ENCODE assay signal across 23 mouse cellular contexts in genomic region chr14:102942222-102942843, GRCm38 (mm10). TPM values are rescaled to one million over a fixed set of nuclear protein-coding genes. Genes with fewer than 3 reads are reported as not detected.
DNase-seq lines count a peak whose midpoint lies in the region; ATAC-seq and TF ChIP-seq lines count a peak whose summit lies in the region.
"Had no signal": no experiment of that assay in that cellular context is flagged by ENCODE, and none has a peak within 500 bp of the region (broad histone marks: within the 10 kb centered on the region; RNA-seq: fewer than 3 reads in every experiment).

No protein-coding gene starts in this region.

- H3K4me3 ChIP-seq in spleen, adult 2 months (ENCODE audit: extremely low read depth, insufficient read depth, insufficient read length) = no peak overlapping the region
- H3K4me3 ChIP-seq: embryonic facial prominence, embryonic 12.5 days; forebrain, embryonic 15.5 days; gastrocnemius, adult 2 months; hindbrain, embryonic 12.5 days had no signal

- no peak for TF ChIP-seq POLR2A in spleen, adult 2 months (IDR thresholded peaks at IDR 0.05; ENCODE audit: low read depth, low read length)

- no peaks in the 10 kb centered on the region for H3K36me3 ChIP-seq in spleen, adult 2 months (ENCODE audit: control insufficient read depth, insufficient read depth, low read length)
- H3K36me3 ChIP-seq: embryonic facial prominence, embryonic 12.5 days; forebrain, embryonic 15.5 days; hindbrain, embryonic 12.5 days had no signal

- TF ChIP-seq CTCF in spleen, adult 2 months (IDR thresholded peaks at IDR 0.05; ENCODE audit: extremely low read depth, insufficient read depth, insufficient read length, insufficient replicate concordance) = no peak
- no peak for TF ChIP-seq CTCF in Patski (IDR thresholded peaks at IDR 0.05)

- 5% methylated on average over 2 of the region's 2 CpGs for WGBS in spleen, adult 2 months

- in situ Hi-C loops in Patski (cut with MboI; ENCODE audit: low pct_unique_long_range_greater_than_20kb) = no loop called here

- CTCF ChIA-PET in Patski (lab: Charles Lee) = interaction anchor here (1.5 to 2.5 kb wide), 2 partner anchors 8 to 13 kb away, joined by 4 to 5 read pairs; no protein-coding TSS in a partner anchor

- DNase-seq in spleen, adult 2 months (ENCODE audit: low read depth in 1 of 2, low spot score in 2 of 2) = peak in 1 of 2 experiments; percentile 11
- no peak for DNase-seq in spleen, postnatal 14 days (ENCODE audit: low spot score in 2 of 2)
- DNase-seq in Patski (ENCODE audit: low read depth, low spot score) = no peak
- no peak for DNase-seq in kidney, postnatal 4 days
- DNase-seq in kidney, adult 18-20 months = no peak
- DNase-seq: adrenal gland, adult 8-10 months; adrenal gland, postnatal 36 days; cerebellum, adult 11 months; cerebellum, adult 8-10 months; cerebellum, postnatal 14 days; gastrocnemius, adult 2 months; gastrocnemius, postnatal 25 days; heart, adult 11 months; heart, postnatal 10 days; heart, postnatal 4 days had no signal

- peak overlapping the region; percentile 65 for H3K27ac ChIP-seq in spleen, adult 2 months (ENCODE audit: insufficient read depth, low read length)
- H3K27ac ChIP-seq: embryonic facial prominence, embryonic 12.5 days; forebrain, embryonic 15.5 days; gastrocnemius, adult 2 months; hindbrain, embryonic 12.5 days had no signal

- peak; percentile 78 for ATAC-seq in Patski
- 0 out of 2 replicates have a peak, but pooled peaks have one; percentile 44 for ATAC-seq in megakaryocyte progenitor cell, adult 5-6 weeks (replicated peaks; ENCODE audit: poor library complexity)
- ATAC-seq: CD4-positive, CD25-positive, alpha-beta regulatory T cell, adult 4 months; forebrain, embryonic 15.5 days; hindbrain, embryonic 16.5 days; inflammation-experienced regulatory T-cells, adult 6 months had no signal

- H3K27me3 ChIP-seq in spleen, adult 2 months (ENCODE audit: control insufficient read depth, insufficient read depth, low read length) = no peaks in the 10 kb centered on the region
- no peaks in the 10 kb centered on the region for H3K27me3 ChIP-seq in Patski
- H3K27me3 ChIP-seq: embryonic facial prominence, embryonic 12.5 days; forebrain, embryonic 15.5 days; hindbrain, embryonic 12.5 days had no signal

- POLR2A ChIA-PET in Patski (lab: Charles Lee) = no interaction called here

- peaks cover 7% of the 10 kb centered on the region; the same call in 1 of the 2 replicates for H3K4me1 ChIP-seq in spleen, adult 2 months (ENCODE audit: control insufficient read depth, insufficient read depth, insufficient read length)
- H3K4me1 ChIP-seq: embryonic facial prominence, embryonic 12.5 days; forebrain, embryonic 15.5 days; hindbrain, embryonic 12.5 days had no signal

RNA-seq across cellular contexts. Expression of gene Kctd12, which starts 40.1 kb away (rescaled TPM):
- polyA plus RNA-seq in spleen, adult 2 months (2012; rRNA removed) = 36.4 and 60.3 TPM in 2 replicates
- 13.8 TPM for polyA plus RNA-seq in Patski (2021)
- 89.3 and 112 TPM in 2 replicates for total RNA-seq in megakaryocyte progenitor cell, adult 5-6 weeks (2015)
- total RNA-seq in megakaryocyte progenitor cell, adult 5-6 weeks (2017) = 63.1 and 66.4 TPM in 2 replicates
- total RNA-seq: MEL had no signal
